Mouse (Mus musculus) lung, embryonic 15.5 days (tissue): ENCODE measurements around the gene Gsta4. TPM values are rescaled to one million over a fixed set of nuclear protein-coding genes. Genes with fewer than 3 reads are reported as not detected.
"Not testable (repeated sequence)": the region's sequence is repeated elsewhere in the genome, so short reads cannot be mapped to it uniquely, and the experiment has no call there.

Experiments used
- ATAC-seq: fragments of 200-750 bp; cut with Nextera tagmentation; 2 replicates; pipeline ENCODE4 v1.8.0; 2017; ENCODE audit warnings: moderate number of reproducible peaks, borderline replicate concordance; ENCODE audit not compliant: low FRiP score, low TSS enrichment; ENCODE audit errors: extremely low read depth
- H3K27ac ChIP-seq: fragments of 300-500 bp; sonication (generic); 2 replicates; pipeline ENCODE4 v1.5.1; 2015; ENCODE audit warnings: moderate library complexity, mild to moderate bottlenecking, inconsistent platforms
- H3K27me3 ChIP-seq: fragments of 300-500 bp; sonication (generic); 2 replicates; pipeline ENCODE4 v1.6.1; 2015; ENCODE audit warnings: inconsistent platforms
- H3K36me3 ChIP-seq: fragments of 300-500 bp; sonication (generic); 2 replicates; pipeline ENCODE4 v1.6.1; 2015; ENCODE audit warnings: inconsistent platforms
- H3K4me1 ChIP-seq: fragments of 300-500 bp; sonication (generic); 2 replicates; pipeline ENCODE4 v1.6.1; 2015; ENCODE audit warnings: inconsistent platforms
- H3K4me2 ChIP-seq: fragments of 300-500 bp; sonication (generic); 2 replicates; pipeline ENCODE4 v1.6.1; 2015; ENCODE audit warnings: inconsistent platforms, mild to moderate bottlenecking, moderate library complexity
- H3K4me3 ChIP-seq: fragments of 300-500 bp; sonication (generic); 2 replicates; pipeline ENCODE4 v1.5.1; 2015; ENCODE audit warnings: mild to moderate bottlenecking, inconsistent platforms
- H3K9ac ChIP-seq: fragments of 300-500 bp; sonication (generic); 2 replicates; pipeline ENCODE4 v1.6.1; 2015; ENCODE audit warnings: inconsistent platforms
- H3K9me3 ChIP-seq: fragments of 300-500 bp; sonication (generic); 2 replicates; pipeline ENCODE4 v1.6.1; 2016; ENCODE audit warnings: inconsistent platforms
- WGBS: fragments of 180-500 bp; shearing (Covaris S2); methylation state at CpG from one replicate; pipeline ENCODE4 v1.1.7; 2015; 5-methylcytosine and 5-hydroxymethylcytosine counted together
- polyA plus RNA-seq: library from polyadenylated mRNA; unstranded; fragments of >200 nt; fragmentation: Nextera tagmentation; extraction: Ambion mirVana; gene quantifications from 2 replicates; pipeline ENCODE4 v1.2.1, GENCODE M21; 2015

Gene Gsta4
- polyA plus RNA-seq, 1 experiment from 2014 or later: 71.6 TPM

DNA sequence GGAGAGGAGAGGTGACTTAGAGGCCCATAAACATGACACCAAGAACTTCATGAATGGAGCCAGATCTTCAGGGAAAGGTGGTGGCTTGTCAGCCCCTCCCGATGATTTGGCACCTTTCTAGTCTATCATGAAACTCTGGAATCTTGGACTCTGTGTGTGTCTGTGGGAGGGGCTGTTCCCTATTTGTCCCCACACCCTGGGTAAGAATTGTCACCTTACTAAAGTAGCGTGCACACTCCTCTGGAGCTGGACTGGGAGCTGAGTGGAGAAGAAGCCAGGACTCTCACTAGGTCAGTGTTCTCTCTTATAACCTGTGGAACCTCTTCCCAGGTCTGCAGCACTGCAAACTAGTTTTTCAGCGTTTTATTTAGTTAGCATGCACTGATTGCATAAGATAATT, 74.3 kb downstream of the Gsta4 start, which contains the start of gene Gm3776:
Gene Gm3776 (plus strand): TSS at position 216 of the 400 bp plus-strand sequence.
- H3K27me3 ChIP-seq, H3K9me3 ChIP-seq, H3K4me2 ChIP-seq, H3K36me3 ChIP-seq, H3K4me1 ChIP-seq, H3K27ac ChIP-seq, H3K4me3 ChIP-seq, ATAC-seq, H3K9ac ChIP-seq: not testable (repeated sequence)
- 72% methylated on average over 1 of the region's 3 CpGs for WGBS

Other genes starting within 250 kb of the Gsta4 start
- 0.31 and 0.36 TPM in 2 replicates for gene Gcm1, start 130.8 kb upstream of the Gsta4 start, polyA plus RNA-seq
- 41.6 and 46.8 TPM in 2 replicates for gene Fbxo9, start 73.7 kb upstream of the Gsta4 start, polyA plus RNA-seq
- gene Ick, start 73.6 kb upstream of the Gsta4 start, polyA plus RNA-seq: 17.5 and 19.1 TPM in 2 replicates
- gene Gsta1, start 47.9 kb downstream of the Gsta4 start, polyA plus RNA-seq: 0.30 TPM in 1 of 2 replicates, not detected in the other
- not detected in 2 replicates for gene Gm3776, start 74.4 kb downstream of the Gsta4 start, polyA plus RNA-seq
- gene Gm10639, start 107.1 kb downstream of the Gsta4 start, polyA plus RNA-seq: not detected in 2 replicates
- gene Omt2a, start 132.0 kb downstream of the Gsta4 start, polyA plus RNA-seq: not detected in 2 replicates
- gene Omt2b, start 144.8 kb downstream of the Gsta4 start, polyA plus RNA-seq: not detected in 2 replicates
- gene Gsta2, start 173.0 kb downstream of the Gsta4 start, polyA plus RNA-seq: 0.79 and 1.1 TPM in 2 replicates
- gene Dppa5a, start 185.4 kb downstream of the Gsta4 start, polyA plus RNA-seq: not detected in 2 replicates
- gene Ooep, start 196.0 kb downstream of the Gsta4 start, polyA plus RNA-seq: 2.9 and 3.0 TPM in 2 replicates
- 0.16 and 0.17 TPM in 2 replicates for gene Ddx43, start 213.0 kb downstream of the Gsta4 start, polyA plus RNA-seq